Mouse (Mus musculus) adrenal gland, postnatal 25 days (tissue): ENCODE results near the gene Brwd1. TPM values are rescaled to one million over a fixed set of nuclear protein-coding genes. Genes with fewer than 3 reads are reported as not detected.
"Not testable (repeated sequence)": the region's sequence is repeated elsewhere in the genome, so short reads cannot be mapped to it uniquely, and the experiment has no call there.

Experiments
- DNase-seq: peaks from one replicate; pipeline ENCODE4 v3.0.0; 2021; ENCODE audit warnings: mixed read lengths
- microRNA-seq, 2 experiments: library from miRNA; unstranded; fragments of <30 nt; microRNA quantifications; one replicate each; pipeline ENCODE4 v1.2.0; 2021
- total RNA-seq: library from RNA; stranded (reverse); gene quantifications from 2 replicates; pipeline ENCODE4 v1.2.3, GENCODE M21; 2021

Brwd1 gene
- total RNA-seq, 1 experiment from 2014 or later, result 101 TPM

- DNase-seq, result no peak
Observed at GRCm38 (mm10) chr16:95983601-95984000, 98.7 kb downstream of the Brwd1 start.

GRCm38 (mm10) chr16:95970841-95971240 is 111.5 kb downstream of the Brwd1 start:
- DNase-seq, result no peak

GRCm38 (mm10) chr16:95967455-95967854 is 114.9 kb downstream of the Brwd1 start:
- DNase-seq, result no peak

- peak; percentile 9 for DNase-seq
Observed at GRCm38 (mm10) chr16:95964427-95965023, 117.8 kb downstream of the Brwd1 start.

GRCm38 (mm10) chr16:95961484-95961883 is 120.8 kb downstream of the Brwd1 start:
- not testable (repeated sequence) for DNase-seq

GRCm38 (mm10) chr16:95960689-95961088 is 121.6 kb downstream of the Brwd1 start:
- DNase-seq, result not testable (repeated sequence)

- DNase-seq, result no peak
Observed at GRCm38 (mm10) chr16:95958080-95958479, 124.2 kb downstream of the Brwd1 start.

GRCm38 (mm10) chr16:95956618-95957017 is 125.7 kb downstream of the Brwd1 start:
- DNase-seq, result no peak

GRCm38 (mm10) chr16:95955716-95956346 is 126.5 kb downstream of the Brwd1 start:
- DNase-seq, result no peak

- DNase-seq, result no peak
Observed at GRCm38 (mm10) chr16:95954341-95954740, 128.0 kb downstream of the Brwd1 start.

GRCm38 (mm10) chr16:95953159-95953650 is 129.1 kb downstream of the Brwd1 start:
- DNase-seq, result no peak

- no peak for DNase-seq
Observed at GRCm38 (mm10) chr16:95951471-95951870, 130.9 kb downstream of the Brwd1 start.

GRCm38 (mm10) chr16:95945389-95946311 is 136.7 kb downstream of the Brwd1 start:
- peak; percentile 63 for DNase-seq

GRCm38 (mm10) chr16:95943186-95943585 is 139.1 kb downstream of the Brwd1 start:
- DNase-seq, result no peak

Small RNA genes within 50 kb of the gene (microRNA-seq; reads per million reads assigned to microRNA genes)
- gene Gm27833, result 0 reads per million in 2 experiments

Other genes starting within 250 kb of the Brwd1 start
- gene Psmg1, start 91.6 kb downstream of the Brwd1 start, total RNA-seq, result 33.5 and 40.3 TPM in 2 replicates
- 234 and 254 TPM in 2 replicates for gene Hmgn1, start 45.2 kb upstream of the Brwd1 start, total RNA-seq
- gene Wrb, start 62.9 kb upstream of the Brwd1 start, total RNA-seq, result 23.5 and 38.5 TPM in 2 replicates
- gene Lca5l, start 109.7 kb upstream of the Brwd1 start, total RNA-seq, result 3.0 and 3.6 TPM in 2 replicates
- gene Sh3bgr, start 117.9 kb upstream of the Brwd1 start, total RNA-seq, result 24.7 and 28.6 TPM in 2 replicates
- gene B3galt5, start 153.3 kb upstream of the Brwd1 start, total RNA-seq, result 0.24 TPM in 1 of 2 replicates, not detected in the other